Mouse (Mus musculus): ENCODE results near the gene Olfr1120.
"Not testable (repeated sequence)": the region's sequence is repeated elsewhere in the genome, so short reads cannot be mapped to it uniquely, and the experiment has no call there.

The Olfr1120 gene

GRCm38 (mm10) chr2:87354515-87354914 is at the start of gene Olfr1120:
Gene Olfr1120 (plus strand): TSS chr2:87354815.
- no peak for DNase-seq

GRCm38 (mm10) chr2:87307281-87307680 is 47.3 kb upstream of the Olfr1120 start, which contains the start of gene Olfr1118:
Gene Olfr1118 (plus strand): TSS chr2:87307581.
- no peak for DNase-seq

- not testable (repeated sequence) for DNase-seq
Observed at GRCm38 (mm10) chr2:87360121-87360520, 5.5 kb downstream of the Olfr1120 start.

- DNase-seq = no peak
Observed at GRCm38 (mm10) chr2:87369595-87369994, 15.0 kb downstream of the Olfr1120 start, which contains the start of gene Olfr1121. Gene Olfr1121 (plus strand): TSS chr2:87369895.

GRCm38 (mm10) chr2:87371726-87372125 is 17.1 kb downstream of the Olfr1120 start:
- no peak for DNase-seq

GRCm38 (mm10) chr2:87383935-87384334 is 29.3 kb downstream of the Olfr1120 start:
- DNase-seq = no peak

- no peak for DNase-seq
Observed at GRCm38 (mm10) chr2:87385549-87385948, 30.9 kb downstream of the Olfr1120 start, which contains the start of gene Olfr1122. Gene Olfr1122 (plus strand): TSS chr2:87385849.

- DNase-seq = not testable (repeated sequence)
Observed at GRCm38 (mm10) chr2:87393605-87394004, 39.0 kb downstream of the Olfr1120 start.

GRCm38 (mm10) chr2:87394686-87395085 is 40.1 kb downstream of the Olfr1120 start:
- not testable (repeated sequence) for DNase-seq

Data from lung, postnatal 10 days (tissue).